Mouse (Mus musculus): Measurements from ENCODE around the gene Nlrx1. TPM values are rescaled to one million over a fixed set of nuclear protein-coding genes. Genes with fewer than 3 reads are reported as not detected.

Gene Nlrx1
- polyA plus RNA-seq, 1 experiment = 7.2 TPM

- Histone ChIP-seq H3K27me3 (ENCODE audit: control insufficient read depth, insufficient read depth, insufficient read length) (no peaks in the 10 kb centered on the region), H3K4me2 (ENCODE audit: low read depth) (no peak overlapping the region), H3ac (ENCODE audit: control insufficient read depth, insufficient read length) (no peak overlapping the region), H3K36me3 (ENCODE audit: control insufficient read depth, insufficient read depth) (peaks cover 3% of the 10 kb centered on the region), H3K4me3 (no peak overlapping the region), H3K79me2 (ENCODE audit: control insufficient read depth, insufficient read depth) (no peaks in the 10 kb centered on the region)
- TF ChIP-seq POLR2AphosphoS2 (IDR thresholded peaks at IDR 0.05; ENCODE audit: insufficient read length, low read depth) (no peak), TCF3 (IDR thresholded peaks at IDR 0.05; ENCODE audit: insufficient read length, low read depth) (no peak), MAX (IDR thresholded peaks at IDR 0.05; ENCODE audit: low read depth) (no peak), POLR2A (IDR thresholded peaks at IDR 0.05; ENCODE audit: insufficient read length, low read depth) (no peak), MYOG (IDR thresholded peaks at IDR 0.05; ENCODE audit: control insufficient read depth in 1 of 3, insufficient read depth in 1 of 3, insufficient read length in 2 of 3, low read depth in 2 of 3) (no peak)
Measured at GRCm38 (mm10) chr9:44311136-44312134, 43.0 kb upstream of the Nlrx1 start.

GRCm38 (mm10) chr9:44310750-44311135 lies 42.3 kb upstream of the Nlrx1 start:
- no peak for TF ChIP-seq E2F4 (IDR thresholded peaks at IDR 0.05; ENCODE audit: insufficient read depth)
- TF ChIP-seq TCF3 (IDR thresholded peaks at IDR 0.05; ENCODE audit: insufficient read length, low read depth) = no peak
- TF ChIP-seq TCF12 (IDR thresholded peaks at IDR 0.05; ENCODE audit: insufficient read depth, poor library complexity, severe bottlenecking) = no peak
- no peak for TF ChIP-seq REST (IDR thresholded peaks at IDR 0.05; ENCODE audit: insufficient read depth, insufficient read length)
- TF ChIP-seq CEBPB (IDR thresholded peaks at IDR 0.05; ENCODE audit: insufficient read depth, poor library complexity, severe bottlenecking) = no peak
- TF ChIP-seq MYOG (IDR thresholded peaks at IDR 0.05; ENCODE audit: control insufficient read depth in 1 of 3, insufficient read depth in 1 of 3, insufficient read length in 2 of 3, low read depth in 2 of 3) = no peak
- TF ChIP-seq POLR2A (IDR thresholded peaks at IDR 0.05; ENCODE audit: insufficient read length, low read depth) = no peak
- TF ChIP-seq MYOD1 (IDR thresholded peaks at IDR 0.05; ENCODE audit: control insufficient read depth in 1 of 3, insufficient read length in 2 of 3, low read depth in 2 of 3) = no peak
- H3ac ChIP-seq (ENCODE audit: control insufficient read depth, insufficient read length) = no peak overlapping the region
- peaks cover 3% of the 10 kb centered on the region for H3K36me3 ChIP-seq (ENCODE audit: control insufficient read depth, insufficient read depth)
- no peak overlapping the region for H3K4me2 ChIP-seq (ENCODE audit: low read depth)
- no peak overlapping the region for H3K4me3 ChIP-seq
- H3K79me2 ChIP-seq (ENCODE audit: control insufficient read depth, insufficient read depth) = no peaks in the 10 kb centered on the region
- H3K27me3 ChIP-seq (ENCODE audit: control insufficient read depth, insufficient read depth, insufficient read length) = no peaks in the 10 kb centered on the region

GRCm38 (mm10) chr9:44309756-44310155 lies 41.4 kb upstream of the Nlrx1 start:
- Histone ChIP-seq H3K27me3 (ENCODE audit: control insufficient read depth, insufficient read depth, insufficient read length) (no peaks in the 10 kb centered on the region), H3K4me2 (ENCODE audit: low read depth) (no peak overlapping the region), H3K36me3 (ENCODE audit: control insufficient read depth, insufficient read depth) (peaks cover 3% of the 10 kb centered on the region), H3K79me2 (ENCODE audit: control insufficient read depth, insufficient read depth) (peaks cover 5% of the 10 kb centered on the region), H3ac (ENCODE audit: control insufficient read depth, insufficient read length) (no peak overlapping the region), H3K4me3 (no peak overlapping the region)
- no peak for TF ChIP-seq MAX (IDR thresholded peaks at IDR 0.05; ENCODE audit: low read depth)
- TF ChIP-seq POLR2AphosphoS2 (IDR thresholded peaks at IDR 0.05; ENCODE audit: insufficient read length, low read depth) = no peak
- TF ChIP-seq CEBPB (IDR thresholded peaks at IDR 0.05; ENCODE audit: insufficient read depth, poor library complexity, severe bottlenecking) = no peak
- no peak for TF ChIP-seq USF1 (IDR thresholded peaks at IDR 0.05; ENCODE audit: low read depth)
- TF ChIP-seq TCF3 (IDR thresholded peaks at IDR 0.05; ENCODE audit: insufficient read length, low read depth) = no peak
- no peak for TF ChIP-seq TCF12 (IDR thresholded peaks at IDR 0.05; ENCODE audit: insufficient read depth, poor library complexity, severe bottlenecking)
- TF ChIP-seq SRF (IDR thresholded peaks at IDR 0.05; ENCODE audit: control insufficient read depth, insufficient read length, low read depth) = no peak
- TF ChIP-seq MYOD1 (IDR thresholded peaks at IDR 0.05; ENCODE audit: control insufficient read depth in 1 of 3, insufficient read length in 2 of 3, low read depth in 2 of 3) = no peak
- TF ChIP-seq MYOG (IDR thresholded peaks at IDR 0.05; ENCODE audit: control insufficient read depth in 1 of 3, insufficient read depth in 1 of 3, insufficient read length in 2 of 3, low read depth in 2 of 3) = no peak
- no peak for TF ChIP-seq REST (IDR thresholded peaks at IDR 0.05; ENCODE audit: insufficient read depth, insufficient read length)
- no peak for TF ChIP-seq POLR2A (IDR thresholded peaks at IDR 0.05; ENCODE audit: insufficient read length, low read depth)
- no peak for TF ChIP-seq E2F4 (IDR thresholded peaks at IDR 0.05; ENCODE audit: insufficient read depth)

- Histone ChIP-seq H3K4me3 (no peak overlapping the region), H3K36me3 (ENCODE audit: control insufficient read depth, insufficient read depth) (peaks cover 3% of the 10 kb centered on the region), H3K4me2 (ENCODE audit: low read depth) (no peak overlapping the region), H3K27me3 (ENCODE audit: control insufficient read depth, insufficient read depth, insufficient read length) (no peaks in the 10 kb centered on the region), H3ac (ENCODE audit: control insufficient read depth, insufficient read length) (no peak overlapping the region), H3K79me2 (ENCODE audit: control insufficient read depth, insufficient read depth) (peaks cover 21% of the 10 kb centered on the region)
- TF ChIP-seq MAX (IDR thresholded peaks at IDR 0.05; ENCODE audit: low read depth) = no peak
- no peak for TF ChIP-seq TCF3 (IDR thresholded peaks at IDR 0.05; ENCODE audit: insufficient read length, low read depth)
- TF ChIP-seq MYOD1 (IDR thresholded peaks at IDR 0.05; ENCODE audit: control insufficient read depth in 1 of 3, insufficient read length in 2 of 3, low read depth in 2 of 3) = no peak
- TF ChIP-seq E2F4 (IDR thresholded peaks at IDR 0.05; ENCODE audit: insufficient read depth) = no peak
Measured at GRCm38 (mm10) chr9:44307248-44307647, 38.8 kb upstream of the Nlrx1 start.

- no peak for TF ChIP-seq MYOG (IDR thresholded peaks at IDR 0.05; ENCODE audit: control insufficient read depth in 1 of 3, insufficient read depth in 1 of 3, insufficient read length in 2 of 3, low read depth in 2 of 3)
- TF ChIP-seq USF1 (IDR thresholded peaks at IDR 0.05; ENCODE audit: low read depth) = no peak
- TF ChIP-seq POLR2A (IDR thresholded peaks at IDR 0.05; ENCODE audit: insufficient read length, low read depth) = no peak
- TF ChIP-seq E2F4 (IDR thresholded peaks at IDR 0.05; ENCODE audit: insufficient read depth) = no peak
- no peak for TF ChIP-seq CEBPB (IDR thresholded peaks at IDR 0.05; ENCODE audit: insufficient read depth, poor library complexity, severe bottlenecking)
- TF ChIP-seq TCF3 (IDR thresholded peaks at IDR 0.05; ENCODE audit: insufficient read length, low read depth) = no peak
- TF ChIP-seq SRF (IDR thresholded peaks at IDR 0.05; ENCODE audit: control insufficient read depth, insufficient read length, low read depth) = no peak
- TF ChIP-seq POLR2AphosphoS2 (IDR thresholded peaks at IDR 0.05; ENCODE audit: insufficient read length, low read depth) = no peak
- TF ChIP-seq MAX (IDR thresholded peaks at IDR 0.05; ENCODE audit: low read depth) = no peak
- TF ChIP-seq TCF12 (IDR thresholded peaks at IDR 0.05; ENCODE audit: insufficient read depth, poor library complexity, severe bottlenecking) = no peak
- no peak for TF ChIP-seq MYOD1 (IDR thresholded peaks at IDR 0.05; ENCODE audit: control insufficient read depth in 1 of 3, insufficient read length in 2 of 3, low read depth in 2 of 3)
- TF ChIP-seq REST (IDR thresholded peaks at IDR 0.05; ENCODE audit: insufficient read depth, insufficient read length) = no peak
Measured at GRCm38 (mm10) chr9:44306532-44306931, 38.1 kb upstream of the Nlrx1 start.

More at GRCm38 (mm10) chr9:44306532-44306931, 38.1 kb upstream of the Nlrx1 start:
- Histone ChIP-seq H3K27me3 (ENCODE audit: control insufficient read depth, insufficient read depth, insufficient read length) (no peaks in the 10 kb centered on the region), H3K4me3 (peak overlapping the region; percentile 65), H3K4me2 (ENCODE audit: low read depth) (no peak overlapping the region), H3K79me2 (ENCODE audit: control insufficient read depth, insufficient read depth) (peaks cover 21% of the 10 kb centered on the region), H3K36me3 (ENCODE audit: control insufficient read depth, insufficient read depth) (peaks cover 5% of the 10 kb centered on the region), H3ac (ENCODE audit: control insufficient read depth, insufficient read length) (no peak overlapping the region)

Measured in myocyte (in vitro differentiated cells).